Mouse (Mus musculus) heart, embryonic 15.5 days (tissue): ENCODE results near the gene Thsd4. TPM values are rescaled to one million over a fixed set of nuclear protein-coding genes. Genes with fewer than 3 reads are reported as not detected.

ENCODE experiments used
- ATAC-seq: fragments of 200-750 bp; cut with Nextera tagmentation; replicated peaks from 2 replicates; pipeline ENCODE4 v1.8.0; 2017; ENCODE audit warnings: low read depth, moderate TSS enrichment; ENCODE audit not compliant: insufficient number of reproducible peaks, insufficient read depth, low FRiP score
- H3K27ac ChIP-seq: fragments of 300-500 bp; sonication (generic); 2 replicates; pipeline ENCODE4 v1.5.1; 2015; ENCODE audit warnings: mild to moderate bottlenecking, inconsistent platforms
- H3K27me3 ChIP-seq: fragments of 300-500 bp; sonication (generic); 2 replicates; pipeline ENCODE4 v1.6.1; 2015; ENCODE audit warnings: inconsistent platforms
- H3K36me3 ChIP-seq: fragments of 300-500 bp; sonication (generic); 2 replicates; pipeline ENCODE4 v1.6.1; 2015; ENCODE audit warnings: mild to moderate bottlenecking, inconsistent platforms
- H3K4me1 ChIP-seq: fragments of 300-500 bp; sonication (generic); replicated peaks from 2 replicates; pipeline ENCODE4 v1.6.1; 2015; ENCODE audit warnings: inconsistent platforms
- H3K4me2 ChIP-seq: fragments of 300-500 bp; sonication (generic); 2 replicates; pipeline ENCODE4 v1.6.1; 2015; ENCODE audit warnings: inconsistent platforms, mild to moderate bottlenecking, moderate library complexity
- H3K4me3 ChIP-seq: fragments of 300-500 bp; sonication (generic); 2 replicates; pipeline ENCODE4 v1.5.1; 2015; ENCODE audit warnings: mild to moderate bottlenecking, inconsistent platforms
- H3K9ac ChIP-seq: fragments of 300-500 bp; sonication (generic); 2 replicates; pipeline ENCODE4 v1.6.1; 2015; ENCODE audit warnings: mild to moderate bottlenecking, inconsistent platforms
- H3K9me3 ChIP-seq: fragments of 300-500 bp; sonication (generic); replicated peaks from 2 replicates; pipeline ENCODE4 v1.6.1; 2016; ENCODE audit warnings: inconsistent platforms
- WGBS: fragments of 180-500 bp; shearing (Covaris S2); methylation state at CpG from one replicate; pipeline ENCODE4 v1.1.7; 2015; ENCODE audit warnings: mixed read lengths; 5-methylcytosine and 5-hydroxymethylcytosine counted together
- polyA plus RNA-seq: library from polyadenylated mRNA; unstranded; fragments of >200 nt; fragmentation: Nextera tagmentation; extraction: Ambion mirVana; gene quantifications from 2 replicates; pipeline ENCODE4 v1.2.1, GENCODE M21; 2015

Gene Thsd4
- polyA plus RNA-seq, 1 experiment from 2014 or later = 7.5 TPM

DNA sequence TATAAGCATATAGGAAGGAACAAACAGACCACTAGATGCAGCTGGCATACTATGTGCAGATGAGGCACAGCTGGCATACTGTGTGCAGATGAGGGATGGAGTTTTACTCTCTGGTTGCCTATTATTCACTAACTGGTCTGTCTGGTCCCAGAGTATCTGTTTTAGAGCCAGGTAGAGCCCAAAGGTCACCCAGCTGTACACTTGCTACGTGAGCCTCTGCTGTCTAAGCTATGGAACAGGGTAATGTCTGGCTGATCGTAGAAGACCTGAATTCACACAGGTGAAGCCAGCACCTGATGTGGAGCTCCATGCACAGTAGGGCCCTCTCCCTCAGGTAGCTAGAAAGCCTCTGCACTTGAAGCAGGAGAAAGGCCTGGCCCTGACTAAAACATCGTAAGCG is 5.5 kb downstream of the Thsd4 start:
- H3K4me2 ChIP-seq = no peak overlapping the region
- ATAC-seq = no peak
- WGBS = 75% methylated on average over 4 of the region's 4 CpGs
- no peak overlapping the region for H3K4me3 ChIP-seq
- H3K27ac ChIP-seq = no peak overlapping the region
- H3K4me1 ChIP-seq = peaks cover 41% of the 10 kb centered on the region
- H3K27me3 ChIP-seq = peaks cover 14% of the 10 kb centered on the region
- H3K36me3 ChIP-seq = no peaks in the 10 kb centered on the region
- no peaks in the 10 kb centered on the region for H3K9me3 ChIP-seq
- H3K9ac ChIP-seq = no peak overlapping the region

DNA sequence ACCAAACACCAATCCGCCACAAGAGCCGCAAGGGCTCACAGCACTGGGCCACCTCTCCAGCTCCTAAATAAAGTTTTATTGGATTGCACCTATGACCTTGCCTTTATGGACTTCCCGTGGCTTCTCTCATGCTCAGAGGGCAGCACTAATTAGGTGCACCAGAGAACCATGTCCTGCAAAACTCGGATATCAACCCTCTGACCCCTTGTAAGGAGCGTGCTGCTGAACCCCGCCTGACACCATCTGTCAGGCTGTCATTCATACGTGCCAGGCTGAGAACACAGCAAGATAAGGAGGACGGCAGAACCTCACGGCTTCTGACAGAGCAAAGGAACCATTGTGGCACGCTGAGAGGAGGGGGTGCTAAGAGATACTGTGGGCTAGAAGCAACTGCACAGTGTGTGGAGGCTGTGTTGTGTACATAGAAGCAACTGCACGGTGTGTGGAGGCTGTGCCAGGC is 8.5 kb downstream of the Thsd4 start:
- H3K9ac ChIP-seq = no peak overlapping the region
- peak overlapping the region; percentile 50 for H3K27ac ChIP-seq
- H3K4me2 ChIP-seq = peak overlapping the region; percentile 14; the same call in 1 of the 2 replicates
- H3K27me3 ChIP-seq = no peaks in the 10 kb centered on the region
- H3K4me1 ChIP-seq = peaks cover 34% of the 10 kb centered on the region
- ATAC-seq = peak; percentile 71
- no peak overlapping the region for H3K4me3 ChIP-seq
- WGBS = 27% methylated on average over 11 of the region's 11 CpGs
- no peaks in the 10 kb centered on the region for H3K9me3 ChIP-seq
- no peaks in the 10 kb centered on the region for H3K36me3 ChIP-seq

DNA sequence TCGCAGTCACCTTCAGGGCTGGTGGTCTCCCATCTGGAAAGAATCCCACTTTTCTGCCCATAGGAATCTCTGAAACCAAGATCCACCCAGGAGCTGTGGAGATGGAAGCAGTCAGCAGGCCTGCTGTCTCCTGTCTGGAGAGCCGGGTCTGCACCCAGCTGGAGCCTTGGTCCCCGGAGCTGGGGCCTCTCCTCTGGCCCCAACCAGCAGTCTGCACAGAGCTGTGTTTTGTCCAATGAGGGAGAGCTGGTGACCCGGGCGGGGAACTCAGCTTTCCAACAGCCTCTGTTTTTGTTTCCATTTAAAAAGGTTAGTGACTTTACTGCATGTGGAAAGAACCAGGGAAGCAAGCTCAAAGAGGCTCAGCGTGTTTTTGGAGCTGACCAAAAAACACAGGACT is 11.0 kb downstream of the Thsd4 start:
- H3K4me2 ChIP-seq = no peak overlapping the region
- ATAC-seq = peak; percentile 63
- H3K27me3 ChIP-seq = no peaks in the 10 kb centered on the region
- H3K27ac ChIP-seq = peak overlapping the region; percentile 53
- no peaks in the 10 kb centered on the region for H3K9me3 ChIP-seq
- no peak overlapping the region for H3K9ac ChIP-seq
- no peaks in the 10 kb centered on the region for H3K36me3 ChIP-seq
- H3K4me1 ChIP-seq = peaks cover 19% of the 10 kb centered on the region
- 38% methylated on average over 6 of the region's 6 CpGs for WGBS
- H3K4me3 ChIP-seq = no peak overlapping the region

DNA sequence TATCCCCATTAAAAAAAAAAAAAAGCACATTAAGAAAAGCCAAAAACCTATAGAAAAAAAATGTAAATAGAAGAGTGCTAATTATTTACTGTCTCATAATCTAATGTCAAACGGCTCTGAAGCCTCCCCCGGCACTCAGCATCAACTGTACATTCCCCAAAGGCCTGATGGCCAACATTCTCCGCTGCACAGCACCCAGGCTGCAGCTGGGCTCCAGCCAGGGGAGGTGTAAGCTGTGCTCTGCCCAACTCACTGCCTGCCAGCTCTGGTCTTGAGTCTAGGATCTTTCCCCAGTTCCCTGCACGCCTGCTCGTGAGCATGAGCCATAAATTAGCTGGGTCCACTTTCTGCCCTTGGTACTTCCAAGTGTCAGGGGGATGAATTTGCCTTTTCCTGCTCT is 15.7 kb downstream of the Thsd4 start:
- Histone ChIP-seq H3K27me3 (no peaks in the 10 kb centered on the region), H3K27ac (no peak overlapping the region), H3K9ac (no peak overlapping the region), H3K4me3 (no peak overlapping the region), H3K4me1 (peaks cover 23% of the 10 kb centered on the region), H3K36me3 (no peaks in the 10 kb centered on the region), H3K4me2 (no peak overlapping the region), H3K9me3 (no peaks in the 10 kb centered on the region)
- 52% methylated on average over 5 of the region's 5 CpGs for WGBS
- no peak for ATAC-seq

DNA sequence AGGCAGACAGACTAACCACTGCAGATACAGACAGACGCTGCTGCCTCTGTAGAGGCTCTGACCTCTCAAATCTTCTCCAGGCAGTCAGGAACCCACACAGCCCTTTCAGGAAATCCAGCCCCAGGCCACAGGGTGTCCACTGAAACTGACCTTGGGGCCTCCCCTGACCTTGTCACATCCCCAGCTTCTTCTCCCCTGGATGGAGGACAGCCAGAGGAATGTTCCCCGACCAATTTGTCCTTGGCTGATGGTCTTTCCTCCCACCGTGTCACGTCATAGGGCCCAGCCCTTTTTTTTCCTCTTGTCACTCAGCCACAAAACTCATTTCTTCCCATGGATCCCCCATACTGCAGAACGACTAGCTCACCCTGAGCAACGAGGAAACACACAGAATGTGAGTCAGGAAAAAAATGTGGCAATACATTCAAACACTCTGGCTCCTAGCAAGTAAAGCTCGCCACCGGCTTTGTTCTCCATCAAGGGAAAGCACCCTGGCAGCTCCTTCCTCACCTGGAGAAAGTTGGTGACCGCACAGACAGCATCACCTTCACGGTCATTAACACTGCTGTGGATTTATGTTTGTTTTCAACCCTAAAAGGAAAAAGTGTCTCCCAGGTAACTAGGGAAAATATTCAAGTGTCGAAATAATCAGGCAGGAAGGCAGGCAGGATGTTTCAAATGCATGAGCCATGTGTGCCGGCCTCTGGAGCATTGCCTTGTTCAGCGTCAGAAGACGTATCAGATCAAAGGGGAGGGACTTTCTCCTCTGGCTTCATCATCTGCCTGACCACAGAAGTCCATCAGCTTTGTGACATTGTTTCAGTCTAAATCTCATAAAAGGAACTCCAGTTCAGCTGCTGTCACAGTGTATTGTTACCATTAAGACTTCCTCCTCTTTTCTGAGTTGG is 17.2 kb downstream of the Thsd4 start:
- Histone ChIP-seq H3K4me1 (peaks cover 18% of the 10 kb centered on the region), H3K27me3 (no peaks in the 10 kb centered on the region), H3K27ac (peak overlapping the region; percentile 64), H3K4me2 (no peak overlapping the region), H3K36me3 (no peaks in the 10 kb centered on the region), H3K9me3 (no peaks in the 10 kb centered on the region), H3K9ac (no peak overlapping the region), H3K4me3 (no peak overlapping the region)
- 41% methylated on average over 14 of the region's 14 CpGs for WGBS
- ATAC-seq = peak; percentile 61; the same call in 1 of the 2 replicates

DNA sequence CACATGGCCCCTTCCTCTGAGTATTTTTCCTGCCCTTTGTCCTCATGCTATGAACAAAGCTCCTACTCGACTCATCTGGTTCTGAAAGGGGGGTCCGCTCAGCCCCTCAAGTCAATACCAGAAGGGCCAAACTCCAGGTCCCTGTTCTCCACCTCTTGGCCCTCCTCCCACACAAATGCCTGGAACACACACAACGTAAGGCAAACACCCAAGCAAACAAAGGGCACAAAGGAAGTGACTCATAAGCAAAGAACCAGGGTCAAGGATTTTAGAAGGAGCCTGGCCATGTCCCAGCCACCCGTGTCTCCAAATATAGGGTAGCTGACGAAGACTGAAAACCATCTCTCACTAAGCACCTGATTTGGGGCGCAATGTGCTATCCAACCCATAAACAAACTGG is 19.6 kb downstream of the Thsd4 start:
- H3K4me3 ChIP-seq = no peak overlapping the region
- 78% methylated on average over 6 of the region's 6 CpGs for whole genome bisulfite sequencing
- H3K4me2 ChIP-seq = no peak overlapping the region
- no peaks in the 10 kb centered on the region for H3K9me3 ChIP-seq
- H3K36me3 ChIP-seq = no peaks in the 10 kb centered on the region
- no peak for ATAC-seq
- no peak overlapping the region for H3K27ac ChIP-seq
- peaks cover 16% of the 10 kb centered on the region for H3K4me1 ChIP-seq
- H3K9ac ChIP-seq = no peak overlapping the region
- H3K27me3 ChIP-seq = no peaks in the 10 kb centered on the region

DNA sequence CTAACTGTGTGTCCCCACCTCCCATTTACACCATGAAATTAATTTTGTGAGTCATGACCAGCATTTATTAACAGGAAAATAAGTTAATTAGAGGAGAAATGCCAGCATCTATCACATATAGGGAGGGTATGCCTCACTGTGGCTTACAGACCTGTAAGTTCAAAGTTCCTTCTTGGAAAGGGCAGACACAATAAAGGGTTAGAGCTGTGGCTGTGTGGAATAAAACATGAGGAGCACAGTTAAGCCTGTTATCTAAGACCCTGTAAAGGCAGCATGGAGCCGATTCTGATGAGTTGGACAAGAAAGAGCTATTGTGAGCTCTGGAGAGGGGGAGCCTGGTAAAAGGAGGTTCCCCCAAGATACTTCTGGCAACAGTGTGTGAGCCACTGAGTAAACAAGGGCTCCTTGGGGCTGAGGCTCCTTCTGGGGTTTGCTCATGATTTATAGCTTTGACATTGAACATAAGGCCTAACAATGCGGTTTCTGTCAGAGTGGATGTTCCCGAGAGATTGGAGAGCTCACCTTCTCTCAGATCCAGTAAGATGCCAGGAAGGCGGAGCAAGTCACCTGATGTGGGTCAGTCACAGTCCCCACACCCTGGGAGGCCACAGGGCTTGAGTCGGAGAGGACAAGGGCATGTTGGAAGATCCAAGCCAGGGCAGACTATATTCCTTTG is 20.2 kb downstream of the Thsd4 start:
- no peaks in the 10 kb centered on the region for H3K9me3 ChIP-seq
- H3K27ac ChIP-seq = no peak overlapping the region
- H3K4me1 ChIP-seq = peaks cover 12% of the 10 kb centered on the region
- no peaks in the 10 kb centered on the region for H3K27me3 ChIP-seq
- 74% methylated on average over 5 of the region's 5 CpGs for WGBS
- no peaks in the 10 kb centered on the region for H3K36me3 ChIP-seq
- H3K4me3 ChIP-seq = no peak overlapping the region
- ATAC-seq = no peak
- H3K9ac ChIP-seq = no peak overlapping the region
- no peak overlapping the region for H3K4me2 ChIP-seq

DNA sequence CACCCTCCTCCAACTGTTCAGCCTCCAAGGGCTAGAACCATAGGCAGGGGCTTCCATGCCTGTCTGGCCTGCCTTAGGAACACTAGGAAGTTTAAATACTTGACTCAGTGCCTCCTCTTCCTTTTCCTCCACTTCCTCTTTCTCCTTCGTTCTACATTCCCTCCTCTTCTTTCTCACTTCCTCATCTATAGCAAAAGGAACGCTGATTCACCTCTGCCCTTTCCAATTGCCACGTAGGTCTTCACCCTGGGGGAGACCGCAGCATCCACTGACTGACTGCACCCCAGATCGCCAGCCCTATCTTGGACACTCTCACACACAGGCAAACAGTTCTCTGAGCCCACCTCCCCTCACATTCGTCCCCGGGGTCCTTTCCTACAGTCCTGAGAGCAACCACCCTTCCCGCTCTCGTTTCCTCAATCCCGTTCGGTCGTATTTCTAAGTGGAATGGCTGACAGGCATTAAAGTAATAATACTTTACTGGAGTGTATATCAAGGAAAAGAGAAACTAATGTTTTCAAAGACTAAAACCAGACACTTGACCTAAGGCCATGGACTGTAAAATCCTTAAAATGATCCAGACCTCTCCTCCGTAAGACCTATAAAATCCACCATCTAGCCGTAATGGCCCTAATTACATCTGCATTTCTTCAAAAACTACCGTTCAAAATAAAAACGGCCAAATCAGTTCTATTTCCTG is 29.4 kb downstream of the Thsd4 start:
- 76% methylated on average over 16 of the region's 16 CpGs for WGBS
- no peak overlapping the region for H3K4me3 ChIP-seq
- no peak overlapping the region for H3K9ac ChIP-seq
- H3K4me2 ChIP-seq = no peak overlapping the region
- no peak overlapping the region for H3K27ac ChIP-seq
- no peaks in the 10 kb centered on the region for H3K9me3 ChIP-seq
- ATAC-seq = no peak
- H3K27me3 ChIP-seq = no peaks in the 10 kb centered on the region
- peaks cover 2% of the 10 kb centered on the region; the same call in 1 of the 2 replicates for H3K4me1 ChIP-seq
- no peaks in the 10 kb centered on the region for H3K36me3 ChIP-seq

DNA sequence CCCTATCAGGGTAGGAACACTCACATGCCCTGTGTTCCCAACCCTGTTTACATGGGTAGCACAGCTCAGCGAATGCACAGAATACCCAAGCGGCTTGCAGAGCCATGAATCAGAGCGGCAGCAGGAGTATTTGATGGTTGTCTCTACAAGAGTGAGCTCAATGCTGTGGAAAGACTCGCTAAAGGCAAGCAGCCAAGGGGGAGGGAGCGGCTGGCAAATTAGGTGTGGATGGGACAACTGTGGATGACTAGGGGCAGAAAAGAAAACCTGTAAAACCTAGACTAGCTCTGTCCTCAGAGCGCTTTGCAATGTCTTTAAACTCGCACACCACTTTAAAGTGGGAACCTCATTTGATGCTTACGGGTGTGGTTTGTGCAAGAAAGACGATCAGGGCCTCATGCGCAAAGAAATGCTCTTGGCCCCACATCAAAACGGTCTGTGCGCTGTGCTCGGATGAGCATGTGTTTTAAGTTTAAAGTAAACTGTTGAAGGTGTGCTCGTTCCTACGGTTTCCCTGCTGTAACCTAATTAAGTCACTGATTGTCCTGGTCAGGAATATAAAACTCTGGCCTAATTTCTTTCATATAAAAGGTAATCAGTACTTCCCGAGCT is 30.3 kb downstream of the Thsd4 start:
- Histone ChIP-seq H3K4me3 (no peak overlapping the region), H3K4me1 (peaks cover 2% of the 10 kb centered on the region; the same call in 1 of the 2 replicates), H3K27me3 (no peaks in the 10 kb centered on the region), H3K4me2 (no peak overlapping the region), H3K36me3 (no peaks in the 10 kb centered on the region), H3K9me3 (no peaks in the 10 kb centered on the region), H3K27ac (no peak overlapping the region), H3K9ac (no peak overlapping the region)
- WGBS = 74% methylated on average over 16 of the region's 16 CpGs
- no peak for ATAC-seq

DNA sequence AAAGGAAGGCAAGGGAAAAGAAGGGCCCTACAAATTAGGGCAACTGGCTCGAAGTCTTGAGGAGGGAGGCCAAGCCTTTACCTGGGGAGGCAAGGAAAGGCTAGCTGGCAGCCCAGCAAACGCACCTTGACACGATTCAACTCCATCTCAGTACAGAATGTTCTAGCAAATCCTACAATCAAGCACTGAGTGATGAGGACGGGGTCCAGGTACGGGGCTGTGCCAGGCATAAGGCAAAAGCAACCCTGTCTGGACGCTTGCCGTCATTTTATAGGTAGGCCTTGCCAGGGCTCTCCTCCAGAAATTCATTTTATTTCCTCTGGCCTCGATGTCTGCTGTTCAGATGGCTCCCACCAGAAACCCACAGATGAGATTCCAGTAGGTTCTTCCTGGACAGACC is 30.8 kb downstream of the Thsd4 start:
- Histone ChIP-seq H3K4me2 (no peak overlapping the region), H3K27ac (no peak overlapping the region), H3K4me1 (peaks cover 2% of the 10 kb centered on the region; the same call in 1 of the 2 replicates), H3K4me3 (no peak overlapping the region), H3K36me3 (no peaks in the 10 kb centered on the region), H3K9ac (no peak overlapping the region), H3K27me3 (no peaks in the 10 kb centered on the region), H3K9me3 (no peaks in the 10 kb centered on the region)
- WGBS = 89% methylated on average over 8 of the region's 8 CpGs
- no peak for ATAC-seq

DNA sequence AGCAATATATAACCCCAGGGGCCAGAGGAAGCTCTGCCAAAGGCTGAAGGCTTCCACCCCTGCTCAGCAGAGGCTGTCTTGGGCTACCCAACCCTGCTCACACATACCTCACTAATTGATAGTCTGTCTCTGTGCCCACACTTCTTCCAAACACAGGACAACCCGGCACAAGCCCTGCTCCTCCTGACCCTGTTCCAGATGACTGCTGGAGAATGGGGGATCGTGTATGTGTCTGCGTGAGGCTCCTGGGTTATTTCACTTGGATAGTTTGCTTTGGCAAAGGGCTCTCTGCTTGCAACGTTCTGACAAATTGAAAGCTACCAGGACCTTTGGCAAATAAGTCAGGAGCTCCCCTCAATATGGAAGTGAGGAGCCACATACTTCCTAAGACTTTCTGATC is 33.0 kb downstream of the Thsd4 start:
- Histone ChIP-seq H3K9ac (no peak overlapping the region), H3K27me3 (no peaks in the 10 kb centered on the region), H3K4me1 (peaks cover 2% of the 10 kb centered on the region; the same call in 1 of the 2 replicates), H3K36me3 (no peaks in the 10 kb centered on the region), H3K9me3 (no peaks in the 10 kb centered on the region), H3K4me2 (no peak overlapping the region), H3K27ac (no peak overlapping the region), H3K4me3 (no peak overlapping the region)
- WGBS = 43% methylated on average over 4 of the region's 4 CpGs
- ATAC-seq = peak; percentile 62; the same call in 1 of the 2 replicates
